Mouse (Mus musculus): ENCODE results near the gene Soga1. TPM values are rescaled to one million over a fixed set of nuclear protein-coding genes. Genes with fewer than 3 reads are reported as not detected.

Gene Soga1
- polyA plus RNA-seq, 1 experiment = 5.3 TPM

DNA sequence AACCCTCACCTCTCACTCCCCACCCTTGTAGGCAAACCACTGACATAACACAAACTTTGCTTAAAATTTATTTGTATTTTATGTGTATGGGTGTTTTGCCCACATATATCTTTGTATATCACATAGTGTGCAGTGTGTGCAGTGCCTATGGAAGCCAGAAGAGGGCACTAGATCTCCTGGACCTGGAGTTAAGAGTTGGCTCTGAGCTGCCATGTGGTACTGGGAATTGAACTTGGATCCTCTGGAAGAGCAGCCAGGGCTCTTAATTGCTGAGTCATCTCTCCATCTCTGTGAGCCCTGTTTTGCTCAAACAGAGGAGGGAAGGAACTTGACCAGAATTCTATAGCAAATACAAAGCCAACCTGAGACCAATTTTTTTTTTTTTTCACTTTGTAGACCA is 35.1 kb downstream of the Soga1 start:
- no peaks in the 10 kb centered on the region for H3K36me3 ChIP-seq (ENCODE audit: control insufficient read depth, insufficient read depth, low read length)
- H3K27ac ChIP-seq (ENCODE audit: insufficient read depth, low read length) = no peak overlapping the region
- no peak overlapping the region for H3K4me3 ChIP-seq (ENCODE audit: extremely low read depth, insufficient read depth, insufficient read length)
- no peak for DNase-seq (ENCODE audit: low read depth in 1 of 2, low spot score in 2 of 2)
- H3K4me1 ChIP-seq (ENCODE audit: control insufficient read depth, insufficient read depth, insufficient read length) = no peaks in the 10 kb centered on the region; the same call in none of the 2 replicates
- TF ChIP-seq CTCF (IDR thresholded peaks at IDR 0.05; ENCODE audit: extremely low read depth, insufficient read depth, insufficient read length, insufficient replicate concordance) (no peak), POLR2A (IDR thresholded peaks at IDR 0.05; ENCODE audit: low read depth, low read length) (no peak)
- H3K27me3 ChIP-seq (ENCODE audit: control insufficient read depth, insufficient read depth, low read length) = no peaks in the 10 kb centered on the region

DNA sequence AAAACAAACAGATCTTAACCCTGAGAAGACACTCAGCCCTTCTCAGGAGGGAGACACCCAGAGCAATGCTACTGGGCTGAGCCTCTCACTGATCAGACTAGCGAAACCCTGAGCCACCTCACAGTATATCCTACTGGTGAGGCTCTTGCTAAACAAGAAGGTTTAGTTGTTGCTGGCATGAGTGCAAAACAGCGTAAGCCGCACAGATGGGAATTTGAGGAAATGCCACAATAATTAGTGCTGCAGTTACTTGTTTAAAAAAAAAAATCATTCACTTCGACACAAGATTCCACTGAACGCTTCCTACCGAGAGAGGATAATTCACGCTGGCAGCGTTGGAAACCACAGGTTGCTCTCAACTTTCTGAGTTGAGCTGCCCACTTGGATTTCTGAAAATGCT is 35.5 kb downstream of the Soga1 start:
- no peak for DNase-seq (ENCODE audit: low read depth in 1 of 2, low spot score in 2 of 2)
- 94% methylated on average over 8 of the region's 8 CpGs for WGBS
- Histone ChIP-seq H3K27me3 (ENCODE audit: control insufficient read depth, insufficient read depth, low read length) (no peaks in the 10 kb centered on the region), H3K4me3 (ENCODE audit: extremely low read depth, insufficient read depth, insufficient read length) (no peak overlapping the region), H3K36me3 (ENCODE audit: control insufficient read depth, insufficient read depth, low read length) (no peaks in the 10 kb centered on the region), H3K27ac (ENCODE audit: insufficient read depth, low read length) (no peak overlapping the region), H3K4me1 (ENCODE audit: control insufficient read depth, insufficient read depth, insufficient read length) (no peaks in the 10 kb centered on the region; the same call in none of the 2 replicates)
- no peak for TF ChIP-seq POLR2A (IDR thresholded peaks at IDR 0.05; ENCODE audit: low read depth, low read length)
- no peak for TF ChIP-seq CTCF (IDR thresholded peaks at IDR 0.05; ENCODE audit: extremely low read depth, insufficient read depth, insufficient read length, insufficient replicate concordance)

DNA sequence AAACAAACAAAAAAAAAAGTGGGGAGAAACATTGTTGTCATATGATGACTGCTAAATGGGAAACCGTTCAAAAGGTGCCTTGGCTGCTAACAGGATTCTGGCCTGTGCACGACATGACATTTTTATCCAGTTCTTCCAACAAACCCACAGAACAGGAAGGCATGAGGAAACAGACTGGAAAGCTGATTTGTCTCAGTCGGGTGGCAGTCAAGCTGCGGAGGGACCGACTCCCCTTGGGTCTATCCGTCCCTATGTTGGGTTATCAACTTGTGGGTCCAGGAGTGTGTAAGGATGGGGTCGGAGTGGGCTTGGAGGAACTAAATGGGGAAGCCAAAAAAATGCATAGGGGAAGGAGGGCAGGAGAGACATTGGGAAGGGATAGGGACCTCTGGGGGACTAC is 37.6 kb downstream of the Soga1 start:
- no peak for DNase-seq (ENCODE audit: low read depth in 1 of 2, low spot score in 2 of 2)

DNA sequence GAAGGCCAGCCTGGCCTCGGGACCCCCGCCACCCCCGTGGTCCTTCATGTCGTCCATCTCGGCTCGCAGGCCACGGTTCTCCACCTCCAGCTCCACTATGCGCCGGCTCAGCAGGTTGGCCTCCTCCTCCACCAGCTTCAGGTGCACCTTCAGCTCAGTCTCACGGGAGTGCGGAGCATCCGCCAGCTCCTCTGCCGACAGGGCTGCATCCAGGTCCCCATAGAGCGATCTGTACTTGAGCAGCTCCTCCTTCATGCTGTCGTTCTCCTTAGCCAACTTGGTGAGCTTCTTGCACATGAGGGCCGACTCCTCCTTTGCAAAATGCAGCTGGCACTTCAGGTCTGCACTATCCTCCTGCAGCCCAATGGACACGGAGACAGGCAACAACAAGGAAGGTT is 38.4 kb downstream of the Soga1 start:
- Histone ChIP-seq H3K4me3 (ENCODE audit: extremely low read depth, insufficient read depth, insufficient read length) (no peak overlapping the region), H3K27ac (ENCODE audit: insufficient read depth, low read length) (no peak overlapping the region), H3K27me3 (ENCODE audit: control insufficient read depth, insufficient read depth, low read length) (no peaks in the 10 kb centered on the region), H3K4me1 (ENCODE audit: control insufficient read depth, insufficient read depth, insufficient read length) (no peaks in the 10 kb centered on the region; the same call in 1 of the 2 replicates), H3K36me3 (ENCODE audit: control insufficient read depth, insufficient read depth, low read length) (no peaks in the 10 kb centered on the region)
- DNase-seq (ENCODE audit: low read depth in 1 of 2, low spot score in 2 of 2) = no peak
- 94% methylated on average over 17 of the region's 17 CpGs for WGBS
- TF ChIP-seq POLR2A (IDR thresholded peaks at IDR 0.05; ENCODE audit: low read depth, low read length) = no peak
- no peak for TF ChIP-seq CTCF (IDR thresholded peaks at IDR 0.05; ENCODE audit: extremely low read depth, insufficient read depth, insufficient read length, insufficient replicate concordance)

More for the DNA sequence above, 37.6 kb downstream of the Soga1 start:
- H3K4me3 ChIP-seq (ENCODE audit: extremely low read depth, insufficient read depth, insufficient read length) = no peak overlapping the region
- no peaks in the 10 kb centered on the region; the same call in 1 of the 2 replicates for H3K4me1 ChIP-seq (ENCODE audit: control insufficient read depth, insufficient read depth, insufficient read length)
- H3K27ac ChIP-seq (ENCODE audit: insufficient read depth, low read length) = no peak overlapping the region
- 79% methylated on average over 7 of the region's 7 CpGs for WGBS
- TF ChIP-seq CTCF (IDR thresholded peaks at IDR 0.05; ENCODE audit: extremely low read depth, insufficient read depth, insufficient read length, insufficient replicate concordance) (no peak), POLR2A (IDR thresholded peaks at IDR 0.05; ENCODE audit: low read depth, low read length) (no peak)
- no peaks in the 10 kb centered on the region for H3K27me3 ChIP-seq (ENCODE audit: control insufficient read depth, insufficient read depth, low read length)
- no peaks in the 10 kb centered on the region for H3K36me3 ChIP-seq (ENCODE audit: control insufficient read depth, insufficient read depth, low read length)

DNA sequence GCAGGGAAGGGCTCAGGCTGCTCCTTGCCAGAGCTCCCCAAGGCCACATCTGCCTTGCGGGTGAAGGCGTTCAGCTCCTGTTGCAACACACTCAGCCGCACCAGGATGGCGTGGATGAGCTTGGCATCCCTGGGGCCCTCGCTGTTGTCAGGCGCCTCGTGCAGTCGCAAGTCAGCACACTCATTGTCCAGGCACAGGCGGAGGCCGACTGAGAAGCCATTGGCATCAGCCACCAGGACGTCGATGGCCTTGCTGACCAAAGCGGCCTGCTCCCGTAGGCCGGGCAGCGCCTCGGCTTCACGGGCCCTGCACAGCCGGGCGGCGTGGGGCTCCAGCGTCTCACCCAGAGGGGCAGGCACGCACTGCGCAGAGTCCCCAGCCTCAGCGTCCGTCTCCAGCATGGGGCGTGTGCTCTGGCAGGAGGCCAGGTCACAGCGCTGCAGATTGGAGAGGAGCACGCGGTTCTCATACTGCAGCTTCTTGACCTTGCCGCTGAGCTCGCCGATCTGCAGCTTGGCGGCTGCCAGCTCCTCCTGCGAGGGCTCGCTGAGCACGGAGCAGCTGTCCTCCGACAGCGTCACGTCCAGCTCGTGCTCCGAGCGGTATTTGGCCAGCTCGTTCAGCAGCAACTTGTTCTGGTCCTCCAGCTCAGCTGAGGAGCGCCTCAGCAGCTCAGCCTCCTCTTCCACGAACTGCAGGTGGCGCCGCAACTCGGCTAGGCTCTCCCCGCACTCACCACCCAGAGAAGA is 39.0 kb downstream of the Soga1 start:
- TF ChIP-seq CTCF (IDR thresholded peaks at IDR 0.05; ENCODE audit: extremely low read depth, insufficient read depth, insufficient read length, insufficient replicate concordance) (no peak), POLR2A (IDR thresholded peaks at IDR 0.05; ENCODE audit: low read depth, low read length) (no peak)
- H3K4me3 ChIP-seq (ENCODE audit: extremely low read depth, insufficient read depth, insufficient read length) = no peak overlapping the region
- WGBS = 95% methylated on average over 50 of the region's 50 CpGs
- H3K27ac ChIP-seq (ENCODE audit: insufficient read depth, low read length) = no peak overlapping the region
- no peaks in the 10 kb centered on the region for H3K27me3 ChIP-seq (ENCODE audit: control insufficient read depth, insufficient read depth, low read length)
- no peaks in the 10 kb centered on the region; the same call in 1 of the 2 replicates for H3K4me1 ChIP-seq (ENCODE audit: control insufficient read depth, insufficient read depth, insufficient read length)
- no peaks in the 10 kb centered on the region for H3K36me3 ChIP-seq (ENCODE audit: control insufficient read depth, insufficient read depth, low read length)
- DNase-seq (ENCODE audit: low read depth in 1 of 2, low spot score in 2 of 2) = no peak

DNA sequence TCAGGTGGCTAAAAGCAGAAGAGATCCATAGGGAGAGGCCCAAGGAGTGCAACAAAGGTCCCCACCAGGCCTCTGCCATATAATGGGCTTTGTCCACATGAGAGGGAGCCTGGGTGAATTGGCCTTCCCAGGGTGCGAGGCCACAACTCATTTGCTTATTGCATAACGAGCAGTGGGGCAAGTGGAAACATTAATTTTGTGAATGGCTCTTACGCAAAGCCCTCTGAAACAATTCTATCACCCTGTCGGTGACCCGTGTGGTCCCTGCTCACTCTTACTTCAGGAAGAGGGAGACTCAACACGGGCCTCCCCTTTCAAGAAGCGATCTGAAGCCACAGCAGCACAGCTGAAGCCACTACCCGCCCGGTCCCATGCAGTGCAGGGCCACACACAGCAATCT is 41.8 kb downstream of the Soga1 start:
- no peak for TF ChIP-seq CTCF (IDR thresholded peaks at IDR 0.05; ENCODE audit: extremely low read depth, insufficient read depth, insufficient read length, insufficient replicate concordance)
- TF ChIP-seq POLR2A (IDR thresholded peaks at IDR 0.05; ENCODE audit: low read depth, low read length) = no peak
- DNase-seq (ENCODE audit: low read depth in 1 of 2, low spot score in 2 of 2) = no peak
- H3K36me3 ChIP-seq (ENCODE audit: control insufficient read depth, insufficient read depth, low read length) = no peaks in the 10 kb centered on the region
- no peaks in the 10 kb centered on the region; the same call in 1 of the 2 replicates for H3K4me1 ChIP-seq (ENCODE audit: control insufficient read depth, insufficient read depth, insufficient read length)
- H3K27ac ChIP-seq (ENCODE audit: insufficient read depth, low read length) = no peak overlapping the region
- H3K27me3 ChIP-seq (ENCODE audit: control insufficient read depth, insufficient read depth, low read length) = no peaks in the 10 kb centered on the region
- 84% methylated on average over 9 of the region's 9 CpGs for WGBS
- H3K4me3 ChIP-seq (ENCODE audit: extremely low read depth, insufficient read depth, insufficient read length) = no peak overlapping the region

DNA sequence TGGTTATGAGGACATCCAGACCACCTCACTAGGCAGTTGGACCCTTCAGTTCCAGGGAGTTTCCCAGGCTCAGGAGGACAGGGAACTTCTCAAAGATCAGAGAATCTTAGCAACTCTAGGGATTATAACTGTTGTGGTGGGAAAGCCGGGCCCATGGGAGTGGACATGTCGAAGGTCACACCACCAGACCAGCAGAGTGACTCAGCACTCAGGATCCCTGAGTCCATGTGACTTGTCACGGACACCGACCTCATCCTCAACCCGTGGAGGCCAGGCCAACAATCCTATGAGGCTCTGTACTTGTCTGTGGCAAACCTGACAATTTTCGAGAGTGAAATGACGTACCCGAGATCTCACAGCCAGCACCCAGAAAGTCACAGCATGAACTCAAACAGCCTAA is 42.7 kb downstream of the Soga1 start:
- Histone ChIP-seq H3K27me3 (ENCODE audit: control insufficient read depth, insufficient read depth, low read length) (no peaks in the 10 kb centered on the region), H3K27ac (ENCODE audit: insufficient read depth, low read length) (no peak overlapping the region), H3K4me1 (ENCODE audit: control insufficient read depth, insufficient read depth, insufficient read length) (no peaks in the 10 kb centered on the region; the same call in 1 of the 2 replicates), H3K36me3 (ENCODE audit: control insufficient read depth, insufficient read depth, low read length) (no peaks in the 10 kb centered on the region), H3K4me3 (ENCODE audit: extremely low read depth, insufficient read depth, insufficient read length) (no peak overlapping the region)
- TF ChIP-seq CTCF (IDR thresholded peaks at IDR 0.05; ENCODE audit: extremely low read depth, insufficient read depth, insufficient read length, insufficient replicate concordance) (no peak), POLR2A (IDR thresholded peaks at IDR 0.05; ENCODE audit: low read depth, low read length) (no peak)
- 87% methylated on average over 8 of the region's 8 CpGs for WGBS
- no peak for DNase-seq (ENCODE audit: low read depth in 1 of 2, low spot score in 2 of 2)

Data from spleen, adult 2 months (tissue).